13 mouse cellular contexts compared by ENCODE assay signal in the genomic region with DNA sequence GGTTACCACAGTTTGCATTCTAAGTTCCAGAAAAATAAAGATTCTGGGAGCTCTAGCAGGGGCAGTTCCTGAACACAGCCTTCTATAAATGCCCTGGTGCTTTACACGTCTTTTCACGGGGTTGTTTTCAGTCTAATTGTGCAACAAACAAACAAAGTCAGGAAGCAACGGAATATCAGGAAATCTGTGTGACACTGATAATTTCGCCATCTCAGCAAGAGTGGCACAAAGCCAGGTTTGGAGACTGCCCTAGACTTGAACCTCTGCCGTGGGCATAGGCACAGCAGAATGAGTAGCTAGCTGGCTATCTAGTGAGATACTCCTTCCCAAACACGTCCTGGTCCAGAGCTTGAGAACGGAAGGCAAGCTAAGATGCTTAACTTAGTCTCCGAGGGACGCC. TPM values are rescaled to one million over a fixed set of nuclear protein-coding genes. Genes with fewer than 3 reads are reported as not detected.
DNase-seq lines count a peak whose midpoint lies in the region; ATAC-seq and TF ChIP-seq lines count a peak whose summit lies in the region.
"Had no signal": no experiment of that assay in that cellular context is flagged by ENCODE, and none has a peak within 500 bp of the region (broad histone marks: within the 10 kb centered on the region; RNA-seq: fewer than 3 reads in every experiment).

No protein-coding gene starts in this region.

- no peaks in the 10 kb centered on the region for H3K27me3 ChIP-seq in liver, adult 2 months (ENCODE audit: control insufficient read depth, insufficient read depth, low read length)
- no peaks in the 10 kb centered on the region for H3K27me3 ChIP-seq in liver, embryonic 12.5 days (replicated peaks)
- H3K27me3 ChIP-seq in forebrain, embryonic 10.5 days (ENCODE audit: poor library complexity, severe bottlenecking), result no peaks in the 10 kb centered on the region
- H3K27me3 ChIP-seq: midbrain, embryonic 13.5 days; neural tube, embryonic 12.5 days had no signal

- no peak overlapping the region for H3K4me3 ChIP-seq in liver, adult 2 months (ENCODE audit: insufficient read depth, low read depth, low read length)
- no peak overlapping the region for H3K4me3 ChIP-seq in liver, embryonic 12.5 days
- no peak overlapping the region for H3K4me3 ChIP-seq in forebrain, embryonic 10.5 days
- H3K4me3 ChIP-seq: midbrain, embryonic 13.5 days; neural tube, embryonic 12.5 days had no signal

- peaks cover 8% of the 10 kb centered on the region for H3K4me1 ChIP-seq in liver, adult 2 months (ENCODE audit: control insufficient read depth, insufficient read depth, low read length)
- peaks cover 3% of the 10 kb centered on the region; the same call in 1 of the 2 replicates for H3K4me1 ChIP-seq in liver, embryonic 12.5 days
- H3K4me1 ChIP-seq in forebrain, embryonic 10.5 days, result no peaks in the 10 kb centered on the region
- H3K4me1 ChIP-seq: midbrain, embryonic 13.5 days; neural tube, embryonic 12.5 days had no signal

- no peaks in the 10 kb centered on the region for H3K9me3 ChIP-seq in liver, embryonic 12.5 days (replicated peaks)
- H3K9me3 ChIP-seq in forebrain, embryonic 10.5 days, result no peaks in the 10 kb centered on the region; the same call in 1 of the 2 replicates
- H3K9me3 ChIP-seq: neural tube, embryonic 12.5 days had no signal

- no peak for TF ChIP-seq CTCF in liver, adult 2 months (IDR thresholded peaks at IDR 0.05; ENCODE audit: low read depth, low read length)

- 29% methylated on average over 9 of the region's 9 CpGs for WGBS in liver, adult 2 months
- WGBS in liver, embryonic 12.5 days (ENCODE audit: insufficient replicate concordance), result 66% methylated on average over 9 of the region's 9 CpGs
- WGBS in forebrain, embryonic 10.5 days, result 91% methylated on average over 9 of the region's 9 CpGs

- H3K27ac ChIP-seq in liver, adult 2 months (replicated peaks; ENCODE audit: insufficient read depth, low read depth, low read length), result peak overlapping the region; percentile 77
- H3K27ac ChIP-seq in liver, embryonic 12.5 days, result no peak overlapping the region
- H3K27ac ChIP-seq in forebrain, embryonic 10.5 days, result no peak overlapping the region
- H3K27ac ChIP-seq: liver, embryonic 14.5 days; midbrain, embryonic 13.5 days; neural tube, embryonic 12.5 days had no signal

- no peak for TF ChIP-seq POLR2A in liver, adult 2 months (IDR thresholded peaks at IDR 0.05; ENCODE audit: extremely low read depth, insufficient read depth, low read length)

- intact Hi-C loops in left cerebral cortex, postnatal 36 days (cut with DNase I), result loop anchor here (5.0 to 10.0 kb wide), 2 partner anchors 156 to 274 kb away; no protein-coding TSS in a partner anchor

- peak; percentile 70 for DNase-seq in adrenal gland, adult 2 months
- no peak for DNase-seq in adrenal gland, postnatal 4 days (ENCODE audit: low spot score in 2 of 2)
- DNase-seq in liver, adult 2 months (ENCODE audit: extremely low read depth, low read depth, low spot score), result peak; percentile 89
- peak; percentile 74 for DNase-seq in kidney, postnatal 14 days
- DNase-seq in lung, postnatal 4 days, result peak; percentile 50 to 62
- no peak for DNase-seq in left cerebral cortex, postnatal 36 days (ENCODE audit: low spot score in 2 of 2)
- no peak for DNase-seq in forebrain, embryonic 10.5 days (ENCODE audit: extremely low spot score, low spot score)
- DNase-seq: thymus, postnatal 25 days had no signal

- peaks cover 2% of the 10 kb centered on the region; the same call in 1 of the 2 replicates for H3K79me2 ChIP-seq in liver, adult 2 months (ENCODE audit: control insufficient read depth, insufficient read depth, low read length)

- ATAC-seq in liver, embryonic 12.5 days, result no peak
- ATAC-seq: intestine, postnatal 0 days; midbrain, embryonic 13.5 days had no signal

- peaks cover 52% of the 10 kb centered on the region for H3K36me3 ChIP-seq in liver, adult 2 months (ENCODE audit: control insufficient read depth, insufficient read depth, low read length)
- H3K36me3 ChIP-seq in liver, embryonic 12.5 days, result peaks cover 18% of the 10 kb centered on the region
- peaks cover 39% of the 10 kb centered on the region for H3K36me3 ChIP-seq in forebrain, embryonic 10.5 days (replicated peaks)

- H3K4me2 ChIP-seq in liver, embryonic 12.5 days, result no peak overlapping the region
- H3K4me2 ChIP-seq: midbrain, embryonic 13.5 days; neural tube, embryonic 12.5 days had no signal

- H3K9ac ChIP-seq in liver, adult 2 months (ENCODE audit: low read depth, low read length), result no peak overlapping the region
- no peak overlapping the region for H3K9ac ChIP-seq in liver, embryonic 12.5 days
- H3K9ac ChIP-seq: liver, embryonic 14.5 days; midbrain, embryonic 13.5 days; neural tube, embryonic 12.5 days had no signal

RNA-seq across cellular contexts. Expression of a gene that starts 53.7 kb away (rescaled TPM):
- 100 to 1,000 TPM; 114 to 198 TPM for total RNA-seq in adrenal gland, adult 2 months (2021)
- 15.4 TPM in 2 replicates for polyA plus RNA-seq in adrenal gland, adult 2 months (2012; rRNA removed)
- 100 to 1,000 TPM; 114 to 129 TPM for total RNA-seq in adrenal gland, postnatal 4 days (2021)
- total RNA-seq in liver, adult 2 months (2014; rRNA removed), result 145 and 165 TPM in 2 replicates
- 37.1 and 44.2 TPM in 2 replicates for polyA plus RNA-seq in liver, adult 2 months (2012; rRNA removed)
- polyA plus RNA-seq in liver, embryonic 12.5 days (2016; fragmentation: Nextera tagmentation; extraction: Ambion mirVana), result 27.3 and 30.0 TPM in 2 replicates
- 10 to 100 TPM; 22.0 to 24.2 TPM for total RNA-seq in left cerebral cortex, postnatal 36 days (2021)
- polyA plus RNA-seq in forebrain, embryonic 10.5 days (2016; fragmentation: Nextera tagmentation; extraction: Ambion mirVana), result 55.1 and 59.9 TPM in 2 replicates

Comparison
In these comparisons a context has a peak if more than half of its experiments do, and no peak if none do; other contexts are left out.
1. DNase-seq: peak in adrenal gland, adult 2 months (single experiment), liver, adult 2 months (single experiment), kidney, postnatal 14 days (single experiment) and lung, postnatal 4 days (2 of 2); none in adrenal gland, postnatal 4 days (0 of 2), left cerebral cortex, postnatal 36 days (0 of 2) and forebrain, embryonic 10.5 days (single experiment).